Mouse (Mus musculus): ENCODE measurements around the gene Cdkal1. TPM values are rescaled to one million over a fixed set of nuclear protein-coding genes. Genes with fewer than 3 reads are reported as not detected.
A peak's percentile ranks its signal among the peaks of the same experiment; 100 is the strongest.

The Cdkal1 gene
- polyA plus RNA-seq, 1 experiment from 2014 or later = 8.7 TPM

DNA sequence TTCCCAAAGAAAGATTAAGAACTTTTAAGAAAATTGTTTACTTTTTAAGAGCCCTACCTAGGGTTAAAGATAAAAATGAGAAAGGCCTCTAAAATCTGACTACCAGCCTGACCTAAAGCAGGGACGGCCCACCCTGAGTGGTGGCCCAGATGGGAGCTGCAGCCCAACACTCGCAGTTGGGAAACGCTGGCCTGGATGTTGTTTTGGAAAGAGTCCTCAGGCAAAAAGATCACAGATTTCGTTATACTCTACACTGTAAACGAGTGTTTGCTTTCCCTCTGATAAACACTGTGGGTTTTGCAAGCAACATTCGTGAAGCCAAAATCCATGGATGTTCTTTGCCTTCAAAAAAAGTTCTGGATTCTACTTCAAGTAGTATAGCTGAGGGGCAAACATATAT lies 202.7 kb downstream of the Cdkal1 start:
- 0 out of 2 replicates have a peak overlapping the region, but pooled peaks have one; percentile 26 for H3K27ac ChIP-seq (ENCODE audit: low read depth)
- H3K4me3 ChIP-seq (ENCODE audit: low read depth, low read length) = no peak overlapping the region
- no peaks in the 10 kb centered on the region for H3K9me3 ChIP-seq (ENCODE audit: low read length)
- H3K9ac ChIP-seq (replicated peaks) = no peak overlapping the region
- H3K4me1 ChIP-seq (ENCODE audit: insufficient read depth) = peaks cover 3% of the 10 kb centered on the region; the same call in 1 of the 2 replicates
- no peak overlapping the region for H3K4me2 ChIP-seq (ENCODE audit: low read depth, low read length)
- no peak for DNase-seq
- TF ChIP-seq EP300 (IDR thresholded peaks at IDR 0.05; ENCODE audit: low read depth) (no peak), CTCF (IDR thresholded peaks at IDR 0.05; ENCODE audit: low read depth) (no peak)
- 77% methylated on average over 6 of the region's 6 CpGs for WGBS (ENCODE audit: insufficient replicate concordance)
- no peaks in the 10 kb centered on the region for H3K36me3 ChIP-seq (replicated peaks; ENCODE audit: insufficient read depth, low read length)
- H3K27me3 ChIP-seq (ENCODE audit: insufficient read depth, low read length) = no peaks in the 10 kb centered on the region
- peak; percentile 27; the same call in 1 of the 2 replicates for ATAC-seq

GRCm38 (mm10) chr13:29650576-29651236 lies 204.8 kb downstream of the Cdkal1 start:
- Histone ChIP-seq H3K36me3 (replicated peaks; ENCODE audit: insufficient read depth, low read length) (no peaks in the 10 kb centered on the region), H3K4me2 (ENCODE audit: low read depth, low read length) (no peak overlapping the region), H3K4me1 (ENCODE audit: insufficient read depth) (peaks cover 3% of the 10 kb centered on the region; the same call in 1 of the 2 replicates), H3K9me3 (ENCODE audit: low read length) (no peaks in the 10 kb centered on the region), H3K4me3 (ENCODE audit: low read depth, low read length) (no peak overlapping the region), H3K27me3 (ENCODE audit: insufficient read depth, low read length) (no peaks in the 10 kb centered on the region), H3K27ac (ENCODE audit: low read depth) (no peak overlapping the region), H3K9ac (replicated peaks) (no peak overlapping the region)
- ATAC-seq = no peak
- TF ChIP-seq EP300 (IDR thresholded peaks at IDR 0.05; ENCODE audit: low read depth) = no peak
- 63% methylated on average over 6 of the region's 6 CpGs for WGBS (ENCODE audit: insufficient replicate concordance)
- no peak for DNase-seq

DNA sequence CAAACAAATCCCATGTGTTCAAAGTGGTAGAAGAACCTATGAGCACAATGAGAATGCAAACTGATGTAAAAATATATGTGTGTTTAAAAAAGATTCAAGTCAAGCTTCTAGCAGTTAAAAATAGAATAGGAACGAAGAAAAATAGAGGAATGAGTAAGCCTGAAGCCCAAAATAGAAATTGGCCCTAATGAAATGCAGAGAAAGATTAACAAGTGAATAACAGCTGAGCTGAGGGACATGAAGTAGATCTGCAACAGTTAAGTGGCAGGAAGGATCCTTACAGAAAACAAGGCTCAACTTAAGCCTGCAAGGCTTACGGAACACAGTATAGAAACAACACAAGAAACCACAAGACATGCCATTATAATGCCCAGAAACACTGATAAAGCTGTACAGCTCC lies 205.9 kb downstream of the Cdkal1 start:
- 47% methylated on average over 2 of the region's 2 CpGs for WGBS (ENCODE audit: insufficient replicate concordance)
- Histone ChIP-seq H3K27me3 (ENCODE audit: insufficient read depth, low read length) (no peaks in the 10 kb centered on the region), H3K4me2 (ENCODE audit: low read depth, low read length) (no peak overlapping the region), H3K4me1 (ENCODE audit: insufficient read depth) (peaks cover 3% of the 10 kb centered on the region; the same call in 1 of the 2 replicates), H3K9me3 (ENCODE audit: low read length) (no peaks in the 10 kb centered on the region), H3K27ac (ENCODE audit: low read depth) (no peak overlapping the region), H3K9ac (replicated peaks) (no peak overlapping the region), H3K36me3 (replicated peaks; ENCODE audit: insufficient read depth, low read length) (no peaks in the 10 kb centered on the region), H3K4me3 (ENCODE audit: low read depth, low read length) (no peak overlapping the region)
- ATAC-seq (no peak), DNase-seq (no peak)
- TF ChIP-seq CTCF (IDR thresholded peaks at IDR 0.05; ENCODE audit: low read depth) = no peak
- no peak for TF ChIP-seq EP300 (IDR thresholded peaks at IDR 0.05; ENCODE audit: low read depth)

DNA sequence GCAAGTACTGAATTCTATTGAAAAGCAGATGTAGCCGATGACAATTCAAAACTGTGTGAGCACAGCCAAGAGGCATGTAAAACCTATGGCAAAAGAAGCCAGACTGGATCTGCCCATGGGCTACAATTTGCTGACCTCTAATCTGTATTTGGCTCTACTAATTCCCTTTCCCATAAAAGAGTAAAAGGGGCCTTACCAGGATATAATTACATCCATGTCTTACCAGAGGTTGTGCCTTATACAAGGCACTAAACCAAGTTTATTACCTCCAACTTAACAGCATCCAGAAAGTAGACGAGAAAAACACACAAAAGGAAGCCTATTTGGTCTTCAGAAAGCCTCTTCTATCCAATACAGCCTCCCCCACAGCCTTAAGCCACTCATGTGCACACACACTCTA lies 213.2 kb downstream of the Cdkal1 start:
- Histone ChIP-seq H3K36me3 (replicated peaks; ENCODE audit: insufficient read depth, low read length) (no peaks in the 10 kb centered on the region), H3K9ac (replicated peaks) (no peak overlapping the region), H3K27ac (ENCODE audit: low read depth) (no peak overlapping the region), H3K4me3 (ENCODE audit: low read depth, low read length) (no peak overlapping the region), H3K4me1 (ENCODE audit: insufficient read depth) (peaks cover 20% of the 10 kb centered on the region), H3K27me3 (ENCODE audit: insufficient read depth, low read length) (no peaks in the 10 kb centered on the region), H3K9me3 (ENCODE audit: low read length) (no peaks in the 10 kb centered on the region), H3K4me2 (ENCODE audit: low read depth, low read length) (no peak overlapping the region)
- ATAC-seq = no peak
- WGBS (ENCODE audit: insufficient replicate concordance) = 79% methylated on average over 2 of the region's 2 CpGs
- no peak for TF ChIP-seq EP300 (IDR thresholded peaks at IDR 0.05; ENCODE audit: low read depth)
- TF ChIP-seq CTCF (IDR thresholded peaks at IDR 0.05; ENCODE audit: low read depth) = no peak
- no peak for DNase-seq

DNA sequence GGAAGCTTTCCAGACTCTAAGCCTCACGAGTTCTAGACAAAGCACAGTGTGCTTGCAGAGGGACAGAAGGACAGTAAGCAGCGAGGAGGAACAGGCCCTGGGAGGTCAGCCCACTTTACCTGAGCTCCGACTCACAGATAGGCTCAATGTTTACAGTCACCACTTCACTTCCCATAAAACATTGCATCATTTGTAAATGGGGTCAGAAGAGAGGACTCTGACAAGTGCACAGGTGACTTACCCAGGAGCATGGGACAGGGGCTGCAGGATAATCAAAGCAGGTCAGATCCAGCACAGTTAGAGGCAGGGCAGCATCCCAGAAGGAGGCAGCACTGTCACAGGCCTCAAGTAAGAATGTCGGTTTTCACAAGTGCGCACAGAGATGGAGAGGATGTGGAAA lies 214.3 kb downstream of the Cdkal1 start:
- H3K27me3 ChIP-seq (ENCODE audit: insufficient read depth, low read length) = no peaks in the 10 kb centered on the region
- 65% methylated on average over 5 of the region's 5 CpGs for WGBS (ENCODE audit: insufficient replicate concordance)
- TF ChIP-seq EP300 (IDR thresholded peaks at IDR 0.05; ENCODE audit: low read depth) (0 out of 2 replicates have a peak, but pooled peaks have one; percentile 21), CTCF (IDR thresholded peaks at IDR 0.05; ENCODE audit: low read depth) (no peak)
- peaks cover 20% of the 10 kb centered on the region for H3K4me1 ChIP-seq (ENCODE audit: insufficient read depth)
- H3K4me2 ChIP-seq (ENCODE audit: low read depth, low read length) = no peak overlapping the region
- H3K36me3 ChIP-seq (replicated peaks; ENCODE audit: insufficient read depth, low read length) = no peaks in the 10 kb centered on the region
- peak; percentile 88 for ATAC-seq
- H3K9ac ChIP-seq (replicated peaks) = no peak overlapping the region
- H3K4me3 ChIP-seq (ENCODE audit: low read depth, low read length) = no peak overlapping the region
- H3K27ac ChIP-seq (ENCODE audit: low read depth) = 0 out of 2 replicates have a peak overlapping the region, but pooled peaks have one; percentile 29
- no peak for DNase-seq
- no peaks in the 10 kb centered on the region for H3K9me3 ChIP-seq (ENCODE audit: low read length)

GRCm38 (mm10) chr13:29640186-29640585 lies 215.3 kb downstream of the Cdkal1 start:
- no peak for DNase-seq
- Histone ChIP-seq H3K9me3 (ENCODE audit: low read length) (no peaks in the 10 kb centered on the region), H3K4me1 (ENCODE audit: insufficient read depth) (peaks cover 20% of the 10 kb centered on the region), H3K4me2 (ENCODE audit: low read depth, low read length) (no peak overlapping the region), H3K4me3 (ENCODE audit: low read depth, low read length) (no peak overlapping the region), H3K27ac (ENCODE audit: low read depth) (no peak overlapping the region), H3K9ac (replicated peaks) (no peak overlapping the region), H3K27me3 (ENCODE audit: insufficient read depth, low read length) (no peaks in the 10 kb centered on the region), H3K36me3 (replicated peaks; ENCODE audit: insufficient read depth, low read length) (no peaks in the 10 kb centered on the region)
- no peak for ATAC-seq
- no peak for TF ChIP-seq CTCF (IDR thresholded peaks at IDR 0.05; ENCODE audit: low read depth)
- no peak for TF ChIP-seq EP300 (IDR thresholded peaks at IDR 0.05; ENCODE audit: low read depth)
- WGBS (ENCODE audit: insufficient replicate concordance) = 76% methylated on average over 1 of the region's 1 CpGs

All from liver, postnatal 0 days (tissue).